In genomic region chr9:46238850-46239249, GRCm38 (mm10) we compare ENCODE assay signal across 26 mouse cellular contexts. TPM values are rescaled to one million over a fixed set of nuclear protein-coding genes. Genes with fewer than 3 reads are reported as not detected.
"Had no signal": no experiment of that assay in that cellular context is flagged by ENCODE, and none has a peak within 500 bp of the region (broad histone marks: within the 10 kb centered on the region; RNA-seq: fewer than 3 reads in every experiment).

No protein-coding gene starts in this region.

- DNase-seq: lung, adult 18-20 months; lung, embryonic 14.5 days; lung, postnatal 10 days; lung, postnatal 4 days; midbrain, embryonic 14.5 days; retina, postnatal 1 day; right cerebral cortex, adult 18-20 months; right cerebral cortex, postnatal 25 days; right cerebral cortex, postnatal 4 days; thymus, adult 2 months; thymus, postnatal 25 days; thymus, postnatal 4 days had no signal

- H3K4me1 ChIP-seq: midbrain, embryonic 12.5 days; neural tube, embryonic 13.5 days; neural tube, embryonic 15.5 days had no signal

- H3K36me3 ChIP-seq: midbrain, embryonic 10.5 days; midbrain, embryonic 12.5 days; neural tube, embryonic 13.5 days; neural tube, embryonic 15.5 days; stomach, embryonic 15.5 days had no signal

- H3K27ac ChIP-seq: midbrain, embryonic 10.5 days; midbrain, embryonic 12.5 days; neural tube, embryonic 13.5 days; neural tube, embryonic 15.5 days; stomach, embryonic 15.5 days; stomach, postnatal 0 days had no signal

- ATAC-seq: midbrain, embryonic 16.5 days had no signal

- H3K27me3 ChIP-seq: neural tube, embryonic 13.5 days; neural tube, embryonic 15.5 days; stomach, embryonic 15.5 days had no signal

- H3K9ac ChIP-seq: lung, embryonic 14.5 days; midbrain, embryonic 12.5 days; neural tube, embryonic 13.5 days; neural tube, embryonic 15.5 days; stomach, embryonic 15.5 days had no signal

- H3K4me2 ChIP-seq: lung, embryonic 14.5 days; midbrain, embryonic 12.5 days; neural tube, embryonic 13.5 days; neural tube, embryonic 15.5 days; stomach, embryonic 15.5 days had no signal

- H3K9me3 ChIP-seq: midbrain, embryonic 10.5 days; midbrain, embryonic 12.5 days; neural tube, embryonic 13.5 days; neural tube, embryonic 15.5 days; stomach, embryonic 15.5 days had no signal

- H3K4me3 ChIP-seq: midbrain, embryonic 10.5 days; midbrain, embryonic 12.5 days; myocyte; neural tube, embryonic 13.5 days; neural tube, embryonic 15.5 days; stomach, embryonic 15.5 days had no signal

RNA-seq across cellular contexts. Expression of gene Apoa4, which starts 1.6 kb away (rescaled TPM):
- total RNA-seq: megakaryocyte, adult 5-6 weeks; megakaryocyte-erythroid progenitor cell, adult 5-6 weeks had no signal
- polyA plus RNA-seq: lung, embryonic 14.5 days; lung, embryonic 16.5 days; midbrain, embryonic 10.5 days; midbrain, embryonic 12.5 days; midbrain, embryonic 14.5 days; midbrain, embryonic 16.5 days; myocyte; neural tube, embryonic 11.5 days; neural tube, embryonic 15.5 days had no signal

RNA-seq across cellular contexts. Expression of gene Apoc3, which starts 3.4 kb away (rescaled TPM):
- total RNA-seq: megakaryocyte, adult 5-6 weeks; megakaryocyte-erythroid progenitor cell, adult 5-6 weeks had no signal
- polyA plus RNA-seq: lung, embryonic 14.5 days; lung, embryonic 16.5 days; midbrain, embryonic 10.5 days; midbrain, embryonic 12.5 days; midbrain, embryonic 14.5 days; midbrain, embryonic 16.5 days; myocyte; neural tube, embryonic 11.5 days; neural tube, embryonic 13.5 days; neural tube, embryonic 15.5 days; testis, adult 2 months had no signal

RNA-seq across cellular contexts. Expression of gene Apoa1, which starts 10.5 kb away (rescaled TPM):
- total RNA-seq: megakaryocyte, adult 5-6 weeks; megakaryocyte-erythroid progenitor cell, adult 5-6 weeks had no signal
- polyA plus RNA-seq: myocyte had no signal

RNA-seq across cellular contexts. Expression of gene Apoa5, which starts 29.6 kb away (rescaled TPM):
- total RNA-seq: megakaryocyte-erythroid progenitor cell, adult 5-6 weeks had no signal
- polyA plus RNA-seq: lung, embryonic 14.5 days; lung, embryonic 16.5 days; midbrain, embryonic 10.5 days; midbrain, embryonic 12.5 days; midbrain, embryonic 14.5 days; midbrain, embryonic 16.5 days; myocyte; neural tube, embryonic 11.5 days; neural tube, embryonic 13.5 days; neural tube, embryonic 15.5 days; testis, adult 2 months; urinary bladder, adult 2 months had no signal
